Mouse (Mus musculus) embryonic facial prominence, embryonic 11.5 days (tissue): ENCODE measurements at regions not wholly inside any gene's neighbourhood (a gene's known extent, or its start where the extent isn't known, plus 50 kb on each side); places are given as distances from the start of the nearest gene placed in this dataset.

Experiments used
- ATAC-seq: fragments of 200-750 bp; cut with Nextera tagmentation; replicated peaks from 2 replicates; pipeline ENCODE4 v1.8.0; 2017; ENCODE audit warnings: low read depth; ENCODE audit not compliant: insufficient number of reproducible peaks, low FRiP score, low TSS enrichment
- DNase-seq: peaks from one replicate; pipeline ENCODE4 v3.0.0-alpha.2; 2015; ENCODE audit warnings: low spot score
- H3K27ac ChIP-seq: fragments of 300-500 bp; sonication (generic); replicated peaks from 2 replicates; pipeline ENCODE4 v1.5.1; 2014; ENCODE audit warnings: mild to moderate bottlenecking, low read depth, low read length, control low read depth
- H3K27me3 ChIP-seq: fragments of 300-500 bp; sonication (generic); 2 replicates; pipeline ENCODE4 v1.6.1; 2014; ENCODE audit warnings: mild to moderate bottlenecking, low read length, moderate library complexity, mixed read lengths; ENCODE audit not compliant: control insufficient read depth, insufficient read depth
- H3K36me3 ChIP-seq: fragments of 300-500 bp; sonication (generic); replicated peaks from 2 replicates; pipeline ENCODE4 v1.6.1; 2014; ENCODE audit warnings: low read depth, mild to moderate bottlenecking, low read length, moderate library complexity, mixed read lengths; ENCODE audit not compliant: control insufficient read depth, insufficient read depth
- H3K4me1 ChIP-seq: fragments of 300-500 bp; sonication (generic); 2 replicates; pipeline ENCODE4 v1.6.1; 2014; ENCODE audit warnings: low read length, mixed read lengths; ENCODE audit not compliant: control insufficient read depth, insufficient read depth
- H3K4me2 ChIP-seq: fragments of 300-500 bp; sonication (generic); 2 replicates; pipeline ENCODE4 v1.6.1; 2014; ENCODE audit warnings: low read depth, mild to moderate bottlenecking, control low read depth, low read length, moderate library complexity
- H3K4me3 ChIP-seq: fragments of 300-500 bp; sonication (generic); 2 replicates; pipeline ENCODE4 v1.5.1; 2014; ENCODE audit warnings: low read depth, low read length, control low read depth
- H3K9ac ChIP-seq: fragments of 300-500 bp; sonication (generic); replicated peaks from 2 replicates; pipeline ENCODE4 v1.6.1; 2014; ENCODE audit warnings: mild to moderate bottlenecking, control low read depth, low read length
- H3K9me3 ChIP-seq: fragments of 300-500 bp; sonication (generic); replicated peaks from 2 replicates; pipeline ENCODE4 v1.6.1; 2016; ENCODE audit warnings: mild to moderate bottlenecking, low read length, inconsistent platforms, mixed read lengths; ENCODE audit not compliant: control insufficient read depth
- WGBS: fragments of 180-500 bp; shearing (Covaris S2); extraction: QIAGEN DNeasy Blood & Tissue Kit; methylation state at CpG from one replicate; pipeline ENCODE4 v1.1.7; 2014; 5-methylcytosine and 5-hydroxymethylcytosine counted together

- Histone ChIP-seq H3K4me2 (no peak overlapping the region), H3K36me3 (no peaks in the 10 kb centered on the region), H3K9me3 (no peaks in the 10 kb centered on the region), H3K4me3 (no peak overlapping the region), H3K9ac (no peak overlapping the region), H3K27ac (no peak overlapping the region), H3K4me1 (no peaks in the 10 kb centered on the region), H3K27me3 (no peaks in the 10 kb centered on the region)
- 55% methylated on average over 4 of the region's 4 CpGs for WGBS
- no peak for ATAC-seq
- no peak for DNase-seq
Observed at GRCm38 (mm10) chr8:80203769-80204677, 146.2 kb upstream of the Hhip start.

GRCm38 (mm10) chr8:80197680-80198079 is 139.9 kb upstream of the Hhip start:
- Histone ChIP-seq H3K4me1 (no peaks in the 10 kb centered on the region), H3K27ac (no peak overlapping the region), H3K27me3 (no peaks in the 10 kb centered on the region), H3K9me3 (no peaks in the 10 kb centered on the region), H3K4me2 (no peak overlapping the region), H3K9ac (no peak overlapping the region), H3K36me3 (no peaks in the 10 kb centered on the region), H3K4me3 (no peak overlapping the region)
- no peak for DNase-seq
- ATAC-seq, result no peak
- 93% methylated on average over 4 of the region's 4 CpGs for WGBS

- no peak overlapping the region for H3K4me2 ChIP-seq
- no peak for ATAC-seq
- no peak overlapping the region for H3K9ac ChIP-seq
- no peaks in the 10 kb centered on the region for H3K9me3 ChIP-seq
- no peaks in the 10 kb centered on the region for H3K36me3 ChIP-seq
- no peaks in the 10 kb centered on the region for H3K4me1 ChIP-seq
- H3K27ac ChIP-seq, result no peak overlapping the region
- no peak overlapping the region for H3K4me3 ChIP-seq
- DNase-seq, result no peak
- 65% methylated on average over 4 of the region's 4 CpGs for WGBS
- no peaks in the 10 kb centered on the region for H3K27me3 ChIP-seq
Observed at GRCm38 (mm10) chr8:80190510-80190908, 132.7 kb upstream of the Hhip start.

GRCm38 (mm10) chr8:80189797-80190509 is 132.1 kb upstream of the Hhip start:
- H3K36me3 ChIP-seq, result no peaks in the 10 kb centered on the region
- no peak overlapping the region for H3K4me3 ChIP-seq
- no peak overlapping the region for H3K9ac ChIP-seq
- ATAC-seq (no peak), DNase-seq (no peak)
- H3K4me1 ChIP-seq, result no peaks in the 10 kb centered on the region
- H3K27ac ChIP-seq, result no peak overlapping the region
- no peak overlapping the region for H3K4me2 ChIP-seq
- no peaks in the 10 kb centered on the region for H3K27me3 ChIP-seq
- no peaks in the 10 kb centered on the region for H3K9me3 ChIP-seq
- 84% methylated on average over 10 of the region's 10 CpGs for WGBS

- H3K9ac ChIP-seq, result no peak overlapping the region
- H3K4me2 ChIP-seq, result no peak overlapping the region
- DNase-seq, result no peak
- no peaks in the 10 kb centered on the region for H3K9me3 ChIP-seq
- no peak overlapping the region for H3K27ac ChIP-seq
- no peak for ATAC-seq
- H3K27me3 ChIP-seq, result no peaks in the 10 kb centered on the region
- WGBS, result 58% methylated on average over 4 of the region's 4 CpGs
- no peaks in the 10 kb centered on the region for H3K4me1 ChIP-seq
- H3K4me3 ChIP-seq, result no peak overlapping the region
- no peaks in the 10 kb centered on the region for H3K36me3 ChIP-seq
Observed at GRCm38 (mm10) chr8:80185286-80185685, 127.5 kb upstream of the Hhip start.

DNA sequence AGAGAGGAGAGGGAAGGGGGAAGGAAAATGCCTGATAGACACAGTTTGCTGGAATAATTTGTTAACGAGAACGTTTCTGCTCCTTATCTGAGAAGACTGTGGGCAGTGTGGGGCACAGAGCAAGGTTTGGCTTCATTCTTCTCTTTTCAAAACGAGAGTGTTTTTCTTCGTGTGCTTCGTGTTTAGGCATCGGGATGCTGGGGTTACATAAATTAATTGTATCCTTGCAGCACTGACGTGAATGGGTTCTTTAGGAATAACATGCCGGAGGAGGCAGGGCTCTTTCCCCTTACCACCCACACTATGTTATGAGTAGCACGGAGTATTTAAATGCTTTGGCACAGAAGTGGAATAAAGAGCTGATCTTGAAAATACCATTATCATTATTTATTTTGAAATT is 110.9 kb upstream of the Hhip start:
- H3K9ac ChIP-seq, result no peak overlapping the region
- no peak for DNase-seq
- 70% methylated on average over 9 of the region's 9 CpGs for WGBS

DNA sequence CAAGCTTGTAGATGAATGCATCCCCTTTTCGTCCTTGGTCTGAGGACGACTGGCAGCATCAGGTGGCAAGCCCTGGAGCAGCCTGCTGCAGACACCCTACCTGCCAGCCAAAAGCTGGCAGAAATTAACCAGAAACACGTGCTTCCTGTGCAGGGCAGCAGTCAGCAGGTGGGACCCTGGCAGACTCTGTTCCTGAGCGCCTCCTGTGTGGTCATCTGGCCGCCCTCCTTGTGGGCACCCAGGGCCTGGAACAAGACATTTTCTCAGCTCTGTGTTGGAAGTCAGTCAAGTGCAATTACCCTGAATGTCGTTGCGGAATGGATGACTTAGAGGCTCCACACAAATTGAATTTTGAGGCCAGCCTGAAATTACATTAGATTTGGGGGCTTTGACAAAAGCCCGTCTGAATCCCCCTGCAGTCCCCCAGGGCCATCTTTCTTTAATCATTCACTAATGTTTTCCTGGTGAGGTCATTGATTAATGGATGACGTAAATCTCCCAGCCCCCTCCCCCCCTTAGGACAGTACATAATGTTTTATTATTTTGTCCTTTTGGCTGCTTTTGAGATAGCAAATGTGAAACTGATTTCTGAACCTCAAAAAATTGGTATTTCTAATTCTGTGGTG is 91.8 kb upstream of the Hhip start:
- no peaks in the 10 kb centered on the region for H3K27me3 ChIP-seq
- no peaks in the 10 kb centered on the region for H3K9me3 ChIP-seq
- no peak overlapping the region for H3K4me3 ChIP-seq
- WGBS, result 38% methylated on average over 9 of the region's 9 CpGs
- ATAC-seq (peak; percentile 62; the same call in 1 of the 2 replicates), DNase-seq (peak; percentile 24)
- no peak overlapping the region for H3K9ac ChIP-seq
- H3K36me3 ChIP-seq, result no peaks in the 10 kb centered on the region
- H3K4me2 ChIP-seq, result no peak overlapping the region
- H3K4me1 ChIP-seq, result no peaks in the 10 kb centered on the region
- no peak overlapping the region for H3K27ac ChIP-seq

More for the DNA sequence above, 110.9 kb upstream of the Hhip start:
- H3K4me3 ChIP-seq, result no peak overlapping the region
- no peaks in the 10 kb centered on the region for H3K27me3 ChIP-seq
- H3K27ac ChIP-seq, result no peak overlapping the region
- no peaks in the 10 kb centered on the region for H3K9me3 ChIP-seq
- no peaks in the 10 kb centered on the region for H3K4me1 ChIP-seq
- no peak for ATAC-seq
- no peaks in the 10 kb centered on the region for H3K36me3 ChIP-seq
- no peak overlapping the region for H3K4me2 ChIP-seq

GRCm38 (mm10) chr8:80147929-80148328 is 90.1 kb upstream of the Hhip start:
- Histone ChIP-seq H3K4me1 (no peaks in the 10 kb centered on the region), H3K4me3 (no peak overlapping the region), H3K27ac (no peak overlapping the region), H3K27me3 (no peaks in the 10 kb centered on the region), H3K36me3 (no peaks in the 10 kb centered on the region), H3K9me3 (no peaks in the 10 kb centered on the region), H3K9ac (no peak overlapping the region), H3K4me2 (no peak overlapping the region)
- no peak for ATAC-seq
- DNase-seq, result no peak
- WGBS, result 90% methylated on average over 3 of the region's 3 CpGs
